Mouse (Mus musculus) cerebellum, adult 9-11 months (tissue): ENCODE measurements at regions not wholly inside any gene's neighbourhood (a gene's known extent, or its start where the extent isn't known, plus 50 kb on each side); places are given as distances from the start of the nearest gene placed in this dataset.
"Not testable (repeated sequence)": the region's sequence is repeated elsewhere in the genome, so short reads cannot be mapped to it uniquely, and the experiment has no call there.

ENCODE experiments used
- DNase-seq: peaks from one replicate; pipeline ENCODE4 v3.0.0; 2022

DNA sequence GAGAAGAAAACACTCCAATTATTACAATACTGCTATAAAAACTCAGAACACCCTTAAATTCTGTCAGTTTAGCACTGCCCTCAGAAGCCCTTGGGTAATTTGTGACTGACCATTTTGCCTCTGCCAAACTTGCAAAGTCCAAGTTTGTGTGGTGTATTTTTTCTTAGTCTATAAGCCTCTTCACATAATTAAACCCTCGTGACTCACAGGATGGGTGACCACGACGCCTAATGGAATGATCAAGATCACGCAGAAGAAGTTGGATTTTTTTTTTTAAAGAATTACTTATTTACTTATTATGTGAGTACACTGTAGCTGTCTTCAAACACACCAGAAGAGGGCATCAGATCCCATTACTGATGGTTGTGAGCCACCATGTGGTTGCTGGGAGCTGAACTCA, 214.4 kb upstream of the Smim15 start:
- DNase-seq: no peak

DNA sequence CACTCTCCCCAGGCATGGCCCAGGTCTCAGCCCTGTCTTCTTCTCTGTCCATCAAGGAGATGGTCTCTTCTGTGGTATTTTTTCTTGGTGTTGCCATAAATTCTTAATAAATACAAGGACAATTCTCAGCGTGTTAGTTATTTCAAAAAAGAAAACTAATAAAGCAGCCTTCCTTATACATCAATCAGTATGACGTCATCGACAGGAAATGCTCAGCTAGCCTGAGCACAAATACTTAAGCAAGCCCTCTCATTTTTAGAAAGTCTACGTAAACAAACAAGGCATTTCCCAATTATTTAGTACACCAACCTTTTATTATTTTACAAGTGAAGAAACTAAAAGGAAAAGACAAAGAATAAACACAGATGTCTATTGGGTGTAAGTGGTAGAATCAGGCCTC, 218.6 kb upstream of the Smim15 start:
- no peak for DNase-seq

GRCm38 (mm10) chr13:107823342-107823741, 220.9 kb upstream of the Smim15 start:
- no peak for DNase-seq

GRCm38 (mm10) chr13:107822198-107822597, 222.0 kb upstream of the Smim15 start:
- DNase-seq: no peak

- DNase-seq: no peak
Observed at GRCm38 (mm10) chr13:107813562-107814161, 230.6 kb upstream of the Smim15 start.

GRCm38 (mm10) chr13:107812014-107812413, 232.2 kb upstream of the Smim15 start:
- no peak for DNase-seq

DNA sequence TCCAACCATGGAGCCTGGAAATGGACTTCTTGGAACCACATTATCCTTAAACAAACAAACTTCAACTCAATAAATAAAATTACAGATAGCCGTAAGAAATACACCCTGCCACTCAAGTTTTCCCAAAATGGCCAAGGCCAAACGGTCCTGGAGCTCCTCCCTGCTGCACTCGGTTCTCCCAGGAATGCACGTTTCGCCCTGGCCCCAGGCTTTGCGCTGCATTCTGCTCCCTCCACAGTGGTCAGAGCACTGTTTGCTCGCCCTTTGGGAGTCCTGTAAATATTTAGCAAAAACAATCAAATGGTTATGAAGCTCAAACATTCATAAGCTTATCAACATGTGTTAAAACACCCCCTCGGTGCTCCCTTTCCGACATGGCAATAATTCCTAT, 233.4 kb upstream of the Smim15 start:
- no peak for DNase-seq

GRCm38 (mm10) chr13:107810060-107810801, 234.0 kb upstream of the Smim15 start:
- DNase-seq: no peak

GRCm38 (mm10) chr13:107808961-107809360, 235.3 kb upstream of the Smim15 start:
- no peak for DNase-seq

GRCm38 (mm10) chr13:107804418-107804817, 239.8 kb upstream of the Smim15 start:
- DNase-seq: no peak

- DNase-seq: no peak
Observed at GRCm38 (mm10) chr13:107799199-107799945, 244.9 kb upstream of the Smim15 start.

DNA sequence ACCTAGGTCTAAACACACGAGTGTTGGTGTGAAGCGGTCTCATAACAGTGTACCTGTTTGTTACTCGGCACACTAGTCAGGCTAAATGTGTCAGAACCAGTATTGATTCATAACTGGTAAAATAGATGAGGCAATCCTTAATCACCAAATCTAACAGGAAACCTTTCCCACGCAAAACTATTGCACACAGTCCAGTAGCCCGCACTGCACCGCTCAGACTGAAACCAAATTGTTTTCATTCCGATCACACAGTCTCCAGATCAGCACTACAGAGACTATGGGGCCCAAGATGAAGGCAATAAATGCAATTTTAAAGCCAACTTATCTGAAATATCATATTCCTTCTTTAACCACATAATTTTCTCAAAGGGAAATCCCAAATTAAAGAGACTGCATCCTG, 246.1 kb upstream of the Smim15 start:
- DNase-seq: no peak

DNA sequence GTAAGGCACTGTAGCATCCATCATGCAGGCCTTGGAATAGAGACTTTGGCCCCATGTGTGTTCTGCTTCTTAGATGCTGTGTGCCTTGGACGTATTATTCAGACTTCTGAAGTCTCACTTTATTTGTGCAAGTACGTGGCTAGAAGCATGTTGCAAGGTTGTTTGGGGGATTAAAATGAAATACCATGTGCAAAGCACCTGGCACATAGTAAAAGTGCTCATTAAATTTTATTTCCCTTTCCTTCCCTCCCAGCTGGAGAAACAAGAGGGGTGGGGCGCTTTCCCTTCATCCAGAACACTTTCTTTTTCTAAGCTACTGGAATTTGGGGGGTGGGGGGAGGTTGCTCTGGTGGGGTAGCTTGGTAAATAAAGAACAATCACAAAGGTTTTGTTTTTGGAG, 248.7 kb upstream of the Smim15 start:
- no peak for DNase-seq

DNA sequence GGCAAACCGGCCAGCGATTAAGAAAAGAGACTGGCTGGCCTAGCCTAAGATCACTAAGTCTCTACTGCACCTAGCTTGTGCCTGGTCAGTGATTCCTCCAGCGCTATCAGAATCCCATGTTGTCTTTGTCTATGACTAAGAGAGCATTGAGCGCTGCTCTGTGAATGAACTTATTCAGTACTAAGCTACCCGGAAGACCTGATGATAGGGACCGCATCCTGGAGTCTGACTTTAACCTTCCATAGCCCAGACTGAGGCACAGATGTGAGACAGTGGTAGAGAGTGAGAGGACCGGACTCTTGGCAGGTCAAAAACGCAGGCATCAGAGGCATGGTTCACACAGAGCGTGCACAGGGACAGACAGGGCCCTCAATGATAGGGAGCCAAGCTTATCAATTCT, 252.5 kb upstream of the Smim15 start:
- no peak for DNase-seq

- no peak for DNase-seq
Observed at GRCm38 (mm10) chr13:107784971-107785370, 259.3 kb upstream of the Smim15 start.

GRCm38 (mm10) chr13:107781741-107782140, 262.5 kb upstream of the Smim15 start:
- no peak for DNase-seq

DNA sequence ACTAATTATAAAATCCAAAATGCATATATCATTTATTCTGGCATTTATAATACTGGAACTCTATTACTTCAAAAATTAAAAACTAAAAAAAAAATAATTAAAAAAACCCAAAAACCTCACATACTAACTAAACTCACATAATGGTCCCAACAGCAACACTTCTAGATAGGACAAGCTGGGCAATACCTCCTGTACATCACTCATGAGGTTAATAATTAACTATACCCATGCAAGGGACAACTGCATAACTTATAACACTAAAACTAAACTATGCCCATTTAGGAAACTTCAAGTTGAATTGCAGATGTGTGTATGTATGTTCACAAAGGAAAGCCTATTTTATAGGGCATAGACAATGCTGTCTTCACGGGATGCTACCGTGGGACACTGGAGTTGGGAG, 263.0 kb upstream of the Smim15 start:
- no peak for DNase-seq

DNA sequence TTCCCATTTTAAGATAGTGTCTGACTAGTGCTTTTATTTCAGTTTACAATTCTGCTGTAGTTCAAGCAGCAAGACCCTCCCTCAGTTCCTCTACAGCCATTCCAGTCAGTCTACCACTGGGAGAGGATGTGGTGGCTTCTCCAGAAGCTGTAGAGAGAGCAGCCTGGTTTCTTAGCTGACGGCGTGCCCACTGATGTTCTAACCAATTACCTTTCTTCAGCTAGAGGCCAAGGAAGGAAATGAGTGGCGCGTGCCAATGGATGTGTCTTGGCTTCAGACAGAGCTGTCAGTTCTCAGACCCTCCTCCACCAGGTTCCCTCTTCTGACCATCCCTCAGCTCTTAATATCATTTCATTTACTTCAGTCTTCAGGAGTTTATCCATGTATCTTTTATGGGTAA, 264.7 kb upstream of the Smim15 start:
- DNase-seq: no peak

DNA sequence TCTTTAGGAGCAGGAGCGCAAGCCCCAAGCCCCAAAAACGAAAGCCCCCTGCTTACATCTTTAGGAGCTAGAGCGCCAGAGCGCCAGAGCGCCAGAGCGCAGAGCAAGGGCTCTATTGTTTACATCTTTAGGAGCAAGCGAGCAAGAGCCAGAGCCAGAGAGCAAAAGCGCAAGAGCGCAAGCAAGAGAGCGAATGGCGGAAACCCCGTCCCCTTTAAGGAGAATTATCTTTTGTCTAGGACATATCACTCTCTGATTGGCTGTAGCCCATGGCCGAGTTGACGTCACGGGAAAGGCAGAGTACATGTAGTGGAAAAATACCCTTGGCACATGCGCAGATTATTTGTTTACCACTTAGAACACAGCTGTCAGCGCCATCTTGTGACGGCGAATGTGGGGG, 269.7 kb upstream of the Smim15 start:
- DNase-seq: not testable (repeated sequence)

DNA sequence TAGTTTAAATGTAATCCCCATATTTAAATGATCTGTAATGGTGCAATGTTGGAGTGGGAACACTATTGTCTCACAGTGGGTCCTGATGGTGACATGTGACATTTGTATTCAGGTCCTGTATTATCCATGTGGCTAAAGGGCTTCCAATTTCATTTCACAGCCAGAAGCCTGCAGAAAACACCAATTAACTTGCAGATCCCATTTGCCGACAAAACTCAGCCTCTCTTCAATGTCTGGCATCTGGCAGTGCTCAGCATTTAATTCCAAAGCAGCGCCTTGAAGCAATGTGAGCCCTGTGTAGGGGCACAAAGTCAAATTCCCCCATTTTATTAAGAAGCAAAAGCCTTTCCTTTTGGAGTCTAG, 277.0 kb upstream of the Smim15 start:
- DNase-seq: peak; percentile 10

- peak; percentile 8 for DNase-seq
Observed at GRCm38 (mm10) chr13:107766397-107767261, 277.6 kb upstream of the Smim15 start.

DNA sequence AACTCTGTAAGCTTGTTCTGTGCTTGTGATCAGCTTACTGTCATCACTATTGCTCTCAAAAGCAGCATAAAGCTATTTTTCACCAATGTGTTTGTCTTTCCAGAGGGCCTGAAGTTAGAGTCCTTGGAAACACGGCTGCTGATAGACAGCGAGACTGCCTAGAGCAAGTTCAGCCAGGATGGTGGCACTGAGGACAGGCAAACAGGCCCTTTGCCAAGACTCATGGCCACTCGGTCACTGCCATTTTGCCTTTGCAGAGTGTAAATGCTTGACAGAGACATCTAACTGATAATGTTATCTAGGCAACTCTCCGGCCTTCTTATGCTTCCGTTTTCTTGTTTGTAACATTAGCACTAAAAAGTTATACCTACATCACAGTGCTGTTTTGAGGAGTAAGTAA, 280.3 kb upstream of the Smim15 start:
- no peak for DNase-seq

GRCm38 (mm10) chr13:107760511-107760910, 283.7 kb upstream of the Smim15 start:
- DNase-seq: no peak
